Mouse (Mus musculus) neutrophil, adult 5-6 weeks (primary cell): Measurements from ENCODE around the gene Gm28845. TPM values are rescaled to one million over a fixed set of nuclear protein-coding genes. Genes with fewer than 3 reads are reported as not detected.

ENCODE experiments used
- total RNA-seq: library from RNA; stranded (forward); fragments of 200-1000 nt; gene quantifications from 2 replicates; pipeline ENCODE4 v1.2.3, GENCODE M21; 2017

Gm28845 gene
- total RNA-seq, 1 experiment from 2014 or later: not detected

Other genes starting within 250 kb of the Gm28845 start
- 60.1 and 63.2 TPM in 2 replicates for gene Plekhm3, start 162.7 kb downstream of the Gm28845 start, total RNA-seq
- gene Akr1cl, start 86.8 kb downstream of the Gm28845 start, total RNA-seq: not detected in 2 replicates
- gene Cryge, start 68.4 kb downstream of the Gm28845 start, total RNA-seq: not detected in 2 replicates
- gene Crygd, start 56.1 kb downstream of the Gm28845 start, total RNA-seq: not detected in 2 replicates
- gene Crygc, start 45.9 kb downstream of the Gm28845 start, total RNA-seq: not detected in 2 replicates
- not detected in 2 replicates for gene Crygb, start 37.3 kb downstream of the Gm28845 start, total RNA-seq
- not detected in 2 replicates for gene Cryga, start 16.2 kb downstream of the Gm28845 start, total RNA-seq
- gene D630023F18Rik, start 3.7 kb upstream of the Gm28845 start, total RNA-seq: not detected in 2 replicates
- gene Idh1, start 66.9 kb upstream of the Gm28845 start, total RNA-seq: 40.1 and 48.5 TPM in 2 replicates
- gene Pikfyve, start 67.1 kb upstream of the Gm28845 start, total RNA-seq: 64.1 and 69.4 TPM in 2 replicates
- gene Pth2r, start 162.5 kb upstream of the Gm28845 start, total RNA-seq: 0.12 TPM in 1 of 2 replicates, not detected in the other